Mouse (Mus musculus) lung, embryonic 16.5 days (tissue): ENCODE data around the gene Gjc1. TPM values are rescaled to one million over a fixed set of nuclear protein-coding genes. Genes with fewer than 3 reads are reported as not detected.
A peak's percentile ranks its signal among the peaks of the same experiment; 100 is the strongest.

Source experiments
- ATAC-seq: fragments of 200-750 bp; cut with Nextera tagmentation; 2 replicates; pipeline ENCODE4 v1.8.0; 2017; ENCODE audit warnings: low read depth, mild to moderate bottlenecking, moderate library complexity
- H3K27ac ChIP-seq: fragments of 300-500 bp; sonication (generic); 2 replicates; pipeline ENCODE4 v1.5.1; 2014; ENCODE audit warnings: mild to moderate bottlenecking, control low read depth, low read length
- H3K27me3 ChIP-seq: fragments of 300-500 bp; sonication (generic); 2 replicates; pipeline ENCODE4 v1.6.1; 2014; ENCODE audit warnings: low read depth, low read length, mixed read lengths; ENCODE audit not compliant: control insufficient read depth, insufficient read depth
- H3K36me3 ChIP-seq: fragments of 300-500 bp; sonication (generic); 2 replicates; pipeline ENCODE4 v1.6.1; 2014; ENCODE audit warnings: low read length; ENCODE audit not compliant: control insufficient read depth, insufficient read depth
- H3K4me1 ChIP-seq: fragments of 300-500 bp; sonication (generic); replicated peaks from 2 replicates; pipeline ENCODE4 v1.6.1; 2014; ENCODE audit warnings: low read length, mixed read lengths; ENCODE audit not compliant: control insufficient read depth, insufficient read depth
- H3K4me2 ChIP-seq: fragments of 300-500 bp; sonication (generic); 2 replicates; pipeline ENCODE4 v1.6.1; 2014; ENCODE audit warnings: low read depth, low read length, control low read depth
- H3K4me3 ChIP-seq: fragments of 300-500 bp; sonication (generic); 2 replicates; pipeline ENCODE4 v1.5.1; 2014; ENCODE audit warnings: mild to moderate bottlenecking, low read length, control low read depth
- H3K9ac ChIP-seq: fragments of 300-500 bp; sonication (generic); 2 replicates; pipeline ENCODE4 v1.6.1; 2014; ENCODE audit warnings: low read length, control low read depth
- H3K9me3 ChIP-seq: fragments of 300-500 bp; sonication (generic); 2 replicates; pipeline ENCODE4 v1.6.1; 2016; ENCODE audit warnings: low read length; ENCODE audit not compliant: control insufficient read depth
- WGBS: fragments of 180-500 bp; shearing (Covaris S2); extraction: QIAGEN DNeasy Blood & Tissue Kit; methylation state at CpG from one replicate; pipeline ENCODE4 v1.1.7; 2014; 5-methylcytosine and 5-hydroxymethylcytosine counted together
- polyA plus RNA-seq: library from polyadenylated mRNA; unstranded; fragments of >200 nt; fragmentation: Nextera tagmentation; extraction: Ambion mirVana; gene quantifications from 2 replicates; pipeline ENCODE4 v1.2.1, GENCODE M21; 2015

Gjc1 gene
- polyA plus RNA-seq, 1 experiment from 2014 or later: 65.7 TPM

GRCm38 (mm10) chr11:102791682-102792445 is 27.6 kb downstream of the Gjc1 start:
- 51% methylated on average over 14 of the region's 14 CpGs for WGBS
- no peak overlapping the region for H3K4me2 ChIP-seq
- H3K4me1 ChIP-seq: no peaks in the 10 kb centered on the region
- no peak overlapping the region for H3K27ac ChIP-seq
- no peaks in the 10 kb centered on the region for H3K9me3 ChIP-seq
- H3K36me3 ChIP-seq: peaks cover 5% of the 10 kb centered on the region
- no peak overlapping the region for H3K9ac ChIP-seq
- no peak for ATAC-seq
- no peak overlapping the region for H3K4me3 ChIP-seq
- no peaks in the 10 kb centered on the region for H3K27me3 ChIP-seq

GRCm38 (mm10) chr11:102787688-102788177 is 31.8 kb downstream of the Gjc1 start:
- Histone ChIP-seq H3K9ac (no peak overlapping the region), H3K4me3 (no peak overlapping the region), H3K27me3 (no peaks in the 10 kb centered on the region), H3K4me2 (no peak overlapping the region), H3K9me3 (no peaks in the 10 kb centered on the region), H3K27ac (no peak overlapping the region), H3K36me3 (no peaks in the 10 kb centered on the region), H3K4me1 (no peaks in the 10 kb centered on the region)
- no peak for ATAC-seq
- WGBS: 53% methylated on average over 5 of the region's 5 CpGs

- H3K4me2 ChIP-seq: no peak overlapping the region
- H3K36me3 ChIP-seq: no peaks in the 10 kb centered on the region
- H3K27me3 ChIP-seq: no peaks in the 10 kb centered on the region
- no peak overlapping the region for H3K4me3 ChIP-seq
- no peak overlapping the region for H3K9ac ChIP-seq
- no peaks in the 10 kb centered on the region for H3K9me3 ChIP-seq
- 36% methylated on average over 7 of the region's 7 CpGs for WGBS
- H3K4me1 ChIP-seq: 0 out of 2 replicates have a peak, but pooled peaks cover 3% of the 10 kb centered on the region
- no peak for ATAC-seq
- H3K27ac ChIP-seq: no peak overlapping the region
Measured at GRCm38 (mm10) chr11:102783443-102783842, 36.1 kb downstream of the Gjc1 start.

- Histone ChIP-seq H3K4me1 (peaks cover 11% of the 10 kb centered on the region; the same call in 1 of the 2 replicates), H3K4me2 (no peak overlapping the region), H3K9me3 (no peaks in the 10 kb centered on the region), H3K27ac (no peak overlapping the region), H3K27me3 (no peaks in the 10 kb centered on the region), H3K4me3 (no peak overlapping the region), H3K36me3 (no peaks in the 10 kb centered on the region), H3K9ac (no peak overlapping the region)
- no peak for ATAC-seq
- WGBS: 78% methylated on average over 4 of the region's 4 CpGs
Measured at GRCm38 (mm10) chr11:102781523-102781922, 38.0 kb downstream of the Gjc1 start.

GRCm38 (mm10) chr11:102780986-102781351 is 38.5 kb downstream of the Gjc1 start:
- Histone ChIP-seq H3K4me1 (peaks cover 11% of the 10 kb centered on the region; the same call in 1 of the 2 replicates), H3K4me2 (no peak overlapping the region), H3K4me3 (no peak overlapping the region), H3K9ac (no peak overlapping the region), H3K27me3 (no peaks in the 10 kb centered on the region), H3K9me3 (no peaks in the 10 kb centered on the region), H3K36me3 (no peaks in the 10 kb centered on the region), H3K27ac (no peak overlapping the region)
- 33% methylated on average over 10 of the region's 10 CpGs for whole genome bisulfite sequencing
- ATAC-seq: no peak

- Histone ChIP-seq H3K4me1 (peaks cover 11% of the 10 kb centered on the region; the same call in 1 of the 2 replicates), H3K4me2 (no peak overlapping the region), H3K27me3 (no peaks in the 10 kb centered on the region), H3K36me3 (no peaks in the 10 kb centered on the region), H3K9me3 (no peaks in the 10 kb centered on the region), H3K9ac (no peak overlapping the region), H3K27ac (no peak overlapping the region; the same call in 1 of the 2 replicates), H3K4me3 (no peak overlapping the region)
- whole genome bisulfite sequencing: 39% methylated on average over 11 of the region's 11 CpGs
- peak; percentile 34; the same call in 1 of the 2 replicates for ATAC-seq
Measured at GRCm38 (mm10) chr11:102780271-102780985, 39.1 kb downstream of the Gjc1 start.

- no peaks in the 10 kb centered on the region for H3K27me3 ChIP-seq
- H3K4me2 ChIP-seq: no peak overlapping the region
- peak overlapping the region; percentile 2; the same call in 1 of the 2 replicates for H3K27ac ChIP-seq
- ATAC-seq: no peak
- no peak overlapping the region for H3K4me3 ChIP-seq
- H3K9me3 ChIP-seq: no peaks in the 10 kb centered on the region
- WGBS: 57% methylated on average over 7 of the region's 7 CpGs
- peaks cover 16% of the 10 kb centered on the region for H3K4me1 ChIP-seq
- no peaks in the 10 kb centered on the region for H3K36me3 ChIP-seq
- no peak overlapping the region for H3K9ac ChIP-seq
Measured at GRCm38 (mm10) chr11:102779824-102780223, 39.7 kb downstream of the Gjc1 start.

GRCm38 (mm10) chr11:102779081-102779638 is 40.3 kb downstream of the Gjc1 start:
- 75% methylated on average over 8 of the region's 8 CpGs for WGBS
- Histone ChIP-seq H3K27me3 (no peaks in the 10 kb centered on the region), H3K4me2 (no peak overlapping the region), H3K36me3 (no peaks in the 10 kb centered on the region), H3K9ac (peak overlapping the region; percentile 12; the same call in 1 of the 2 replicates), H3K4me3 (no peak overlapping the region), H3K27ac (no peak overlapping the region), H3K9me3 (no peaks in the 10 kb centered on the region), H3K4me1 (peaks cover 16% of the 10 kb centered on the region)
- no peak for ATAC-seq

GRCm38 (mm10) chr11:102778597-102778996 is 40.9 kb downstream of the Gjc1 start:
- Histone ChIP-seq H3K27me3 (no peaks in the 10 kb centered on the region), H3K4me3 (no peak overlapping the region), H3K36me3 (no peaks in the 10 kb centered on the region), H3K9me3 (no peaks in the 10 kb centered on the region), H3K4me2 (no peak overlapping the region), H3K4me1 (peaks cover 16% of the 10 kb centered on the region), H3K9ac (peak overlapping the region; percentile 12; the same call in 1 of the 2 replicates), H3K27ac (no peak overlapping the region)
- 39% methylated on average over 5 of the region's 5 CpGs for WGBS
- ATAC-seq: no peak
